Mouse (Mus musculus) activated CD4-positive, CD25-positive, alpha-beta regulatory T cell (primary cell): ENCODE measurements around the gene Ftsj3. TPM values are rescaled to one million over a fixed set of nuclear protein-coding genes. Genes with fewer than 3 reads are reported as not detected.

Experiments used
- polyA plus RNA-seq, 2 experiments: library from polyadenylated mRNA; unstranded; fragments of 100-300 nt; shearing (Covaris generic); gene quantifications; one replicate each; pipeline ENCODE4 v1.2.1; 2017

Ftsj3 gene
- 10 to 100 TPM; 41.8 to 72.1 TPM for polyA plus RNA-seq

DNA sequence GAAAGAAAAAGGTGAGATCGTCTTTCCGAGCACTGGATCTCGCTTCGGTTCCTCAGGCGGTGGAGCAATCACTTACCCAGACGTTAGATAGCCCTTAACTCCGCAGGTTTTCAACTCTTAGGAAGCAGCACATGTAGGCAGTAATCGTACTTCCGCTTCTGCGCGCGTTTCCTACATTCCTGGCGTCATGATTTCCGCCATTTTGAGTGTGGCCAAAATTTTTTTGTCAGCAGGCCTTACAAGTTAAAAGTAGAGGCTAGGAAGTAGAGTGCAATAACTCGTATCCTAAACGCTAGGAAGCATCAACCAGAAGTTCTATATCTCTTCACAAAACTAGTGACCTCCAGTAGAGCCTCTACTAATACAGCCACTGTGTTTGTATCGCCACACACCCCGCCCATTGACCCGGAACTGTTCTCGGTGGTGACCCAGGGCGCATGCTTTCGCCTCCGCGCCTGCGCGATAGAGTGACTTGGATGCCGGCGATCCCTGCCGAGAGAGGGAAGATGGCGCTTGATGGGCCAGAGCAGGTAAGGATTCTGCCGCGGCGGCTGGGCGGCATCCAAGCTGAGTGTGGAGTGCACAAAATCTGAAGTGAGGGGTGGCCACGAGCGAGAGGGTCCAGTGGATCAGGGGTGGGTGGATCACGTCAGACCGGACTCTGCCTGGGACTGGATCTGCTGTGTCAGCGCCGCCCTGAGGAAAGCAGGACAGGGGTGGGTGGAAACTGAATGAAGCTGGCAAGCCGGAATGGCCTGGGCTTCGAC, at the start of gene Ftsj3, which contains the start of gene Psmc5:
Gene Ftsj3 (minus strand): TSS at position 395 of the 767 bp plus-strand sequence.
Gene Psmc5 (plus strand): TSS at position 470 of the 767 bp plus-strand sequence.

DNA sequence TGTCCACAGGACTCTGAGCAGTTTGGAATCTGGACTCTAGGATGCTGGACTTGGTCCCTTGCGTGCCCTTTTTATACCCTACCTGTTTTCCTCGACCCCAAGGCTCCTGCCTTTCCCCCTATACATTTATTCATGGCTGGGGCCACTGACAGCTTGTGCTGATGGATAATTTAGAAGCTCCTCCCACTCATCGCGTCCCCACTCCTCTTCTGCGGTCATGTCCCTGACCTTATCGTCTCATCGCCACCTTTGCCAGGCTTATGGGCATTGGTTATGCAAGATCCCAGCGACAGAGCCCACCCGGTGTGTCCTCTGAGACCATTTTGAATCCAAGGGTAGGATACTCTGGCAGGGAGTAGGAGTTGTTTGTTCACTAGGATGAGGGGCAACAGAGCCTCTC, 45.9 kb upstream of the Ftsj3 start, which contains the start of gene Gh:
Gene Gh (minus strand): TSS at position 101 of the 400 bp plus-strand sequence.

DNA sequence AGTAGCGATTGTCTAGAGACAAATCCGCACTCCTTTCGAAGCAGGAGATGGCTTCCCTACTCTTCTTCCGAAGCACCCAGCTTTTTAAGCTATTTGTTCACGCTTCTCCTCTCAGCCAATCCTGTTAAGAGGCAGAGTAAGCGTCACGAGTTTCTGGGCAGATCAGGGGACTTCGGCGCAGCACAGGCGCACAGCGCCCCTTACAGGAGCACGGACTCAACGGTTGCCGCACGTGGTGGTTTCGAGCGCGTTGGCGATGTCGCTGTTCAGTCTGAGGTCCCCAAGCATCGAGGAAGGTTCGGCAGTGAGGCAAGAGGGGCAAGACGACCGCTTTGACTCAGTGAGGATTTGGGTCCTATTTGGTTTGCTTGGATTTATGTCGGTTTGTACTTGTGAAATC, 20.6 kb upstream of the Ftsj3 start, which contains the start of gene Tcam1:
Gene Tcam1 (plus strand): TSS at position 219 of the 400 bp plus-strand sequence.

DNA sequence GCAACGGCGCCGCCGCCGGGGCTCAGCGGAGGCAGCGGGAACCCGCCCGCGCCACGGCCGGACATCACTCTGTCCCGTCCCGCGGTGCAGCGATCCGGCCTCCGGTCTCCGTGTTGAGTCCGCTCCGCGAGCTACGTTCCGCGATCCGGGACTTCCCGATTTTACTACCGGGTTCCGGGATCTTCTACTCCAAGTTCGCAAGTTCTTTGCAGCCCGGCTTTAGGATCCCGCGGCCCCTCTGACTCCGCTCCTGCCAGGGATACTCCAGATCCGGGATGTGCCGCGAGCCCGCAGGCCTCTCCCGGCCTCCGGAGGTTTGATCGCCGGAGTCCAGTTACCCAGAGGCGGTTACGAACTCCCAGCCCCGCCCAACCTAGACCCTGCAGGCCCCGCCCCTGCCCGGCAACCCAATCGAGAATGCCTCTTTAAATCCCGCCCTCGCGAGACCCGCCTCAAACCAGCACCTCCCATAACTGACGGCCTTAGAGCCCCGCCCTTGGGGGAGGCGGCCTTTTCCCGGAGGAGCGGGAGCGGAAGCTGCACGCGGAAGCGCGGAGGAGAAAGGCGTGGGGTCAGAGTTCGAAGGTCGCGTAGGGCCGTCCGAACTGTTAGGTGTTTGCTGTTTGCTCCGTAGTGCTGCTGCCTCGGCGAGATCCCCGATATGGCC, 16.9 kb upstream of the Ftsj3 start, which contains the start of gene Smarcd2:
Gene Smarcd2 (minus strand): TSS at position 329 of the 667 bp plus-strand sequence.

DNA sequence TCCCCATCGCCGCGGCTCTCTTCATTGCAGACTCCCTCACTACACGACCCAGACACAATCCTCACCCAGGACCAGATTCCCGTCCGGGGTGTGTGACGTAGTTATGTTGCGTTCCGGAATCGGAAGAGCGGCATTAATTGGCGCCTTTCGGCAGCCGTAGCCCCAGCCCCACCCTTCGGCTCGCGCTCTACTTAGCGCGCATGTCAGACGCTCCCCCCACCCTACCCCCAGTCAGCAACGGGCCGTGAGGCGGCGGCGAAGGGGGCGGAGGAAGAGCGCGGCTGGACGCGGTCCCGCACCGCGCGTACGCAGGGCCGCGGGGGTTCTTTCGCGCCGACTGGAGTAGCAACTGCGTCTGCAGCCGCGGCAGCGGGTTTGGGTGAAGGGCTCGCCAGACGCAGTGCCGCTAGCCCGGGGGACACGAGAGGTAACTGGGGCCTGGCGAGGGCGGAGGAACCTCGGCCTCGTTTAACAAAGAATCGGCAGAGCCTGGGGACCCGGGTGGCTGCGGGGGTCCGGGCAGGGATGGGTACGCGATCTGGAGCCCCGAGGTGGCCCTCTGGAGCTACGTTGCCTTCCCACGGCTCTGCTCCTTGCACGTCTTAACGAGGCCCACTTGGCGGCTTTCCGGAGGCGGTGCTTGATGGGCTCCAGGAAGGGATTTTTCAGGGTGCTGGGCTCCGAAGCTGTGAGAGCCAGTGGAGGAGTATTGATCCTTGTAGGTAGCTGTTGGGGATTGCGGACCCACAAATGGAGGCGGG, 39.0 kb downstream of the Ftsj3 start, which contains the start of gene Ddx42:
Gene Ddx42 (plus strand): TSS at position 197 of the 761 bp plus-strand sequence.

DNA sequence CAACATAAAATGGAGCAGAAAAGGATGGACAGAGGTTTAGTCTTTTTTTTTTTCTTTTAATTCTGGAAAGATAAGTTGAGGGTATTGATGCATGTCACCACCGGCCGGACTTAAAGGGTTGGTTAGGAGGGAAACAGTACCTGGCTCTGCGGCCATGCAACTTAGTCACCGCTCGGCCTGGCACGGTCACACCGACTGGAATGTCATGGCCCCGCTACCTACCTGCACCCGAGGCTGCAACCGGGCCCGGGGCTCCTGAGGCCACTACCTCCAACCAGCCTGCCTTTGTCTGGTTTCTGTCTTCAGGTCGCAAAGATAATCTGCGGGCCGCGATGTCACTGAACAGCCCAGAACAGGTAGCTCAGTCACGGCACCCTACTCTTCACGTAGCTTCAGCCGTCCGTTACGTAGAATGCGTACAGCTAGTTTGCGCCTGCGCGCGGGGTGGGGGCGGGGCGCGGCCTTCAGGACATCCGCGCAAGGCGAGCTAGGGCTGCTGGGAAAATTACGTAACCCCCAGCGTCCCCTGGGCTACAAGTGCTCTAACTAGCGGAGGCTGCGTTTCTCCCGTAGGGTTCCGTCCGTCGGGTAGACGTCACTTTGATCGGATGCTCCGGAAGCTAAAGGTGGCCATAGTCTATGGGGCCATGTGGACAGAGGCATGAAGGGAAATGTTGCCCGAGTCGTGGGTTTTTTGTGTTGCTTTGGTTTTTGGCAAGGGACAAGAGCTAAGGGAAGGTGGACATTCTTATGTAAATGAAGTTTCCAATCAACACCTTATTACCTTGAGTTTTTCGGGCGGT, 39.8 kb downstream of the Ftsj3 start, which contains the start of gene Ccdc47:
Gene Ccdc47 (minus strand): TSS at position 418 of the 803 bp plus-strand sequence.

DNA sequence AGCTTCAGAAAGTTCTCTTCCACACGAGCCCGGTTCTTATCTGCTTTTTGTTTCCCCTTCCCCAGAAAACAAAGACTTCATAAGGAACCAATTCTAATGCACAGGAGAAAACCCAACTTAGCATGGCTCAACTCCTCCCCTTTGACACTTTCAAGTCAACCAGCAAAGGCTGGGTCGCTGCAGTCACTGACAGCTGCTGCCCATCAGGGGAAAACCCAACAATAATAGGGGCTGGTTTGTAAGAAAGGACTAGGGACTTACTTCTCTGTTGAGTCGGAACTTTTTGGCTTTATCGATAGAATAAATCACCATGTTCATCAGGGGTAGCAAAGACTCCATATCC, 53.8 kb downstream of the Ftsj3 start, which contains the start of gene Strada:
Gene Strada (minus strand): TSS at position 46 of the 343 bp plus-strand sequence.

Other genes with a start within 250 kb of the Ftsj3 start
- gene Kcnh6, start 248.0 kb downstream of the Ftsj3 start, polyA plus RNA-seq, result under 1 TPM; 0.05 TPM
- 10 to 100 TPM; 51.8 to 78.4 TPM for gene Dcaf7, start 219.2 kb downstream of the Ftsj3 start, polyA plus RNA-seq
- 10 to 100 TPM; 14.3 to 15.8 TPM for gene Taco1, start 190.0 kb downstream of the Ftsj3 start, polyA plus RNA-seq
- gene Map3k3, start 171.5 kb downstream of the Ftsj3 start, polyA plus RNA-seq, result 10 to 100 TPM; 51.2 to 76.6 TPM
- 1 to 10 TPM; 1.3 to 2.4 TPM for gene Gm10840, start 95.2 kb downstream of the Ftsj3 start, polyA plus RNA-seq
- gene Limd2, start 95.2 kb downstream of the Ftsj3 start, polyA plus RNA-seq, result 1,000 to 10,000 TPM; 1,468 to 2,043 TPM
- gene Strada, start 53.9 kb downstream of the Ftsj3 start, polyA plus RNA-seq, result 10 to 100 TPM; 25.7 to 29.6 TPM
- 10 to 100 TPM; 92.0 to 94.0 TPM for gene Ccdc47, start 39.7 kb downstream of the Ftsj3 start, polyA plus RNA-seq
- gene Ddx42, start 39.2 kb downstream of the Ftsj3 start, polyA plus RNA-seq, result 10 to 100 TPM; 68.5 to 81.4 TPM
- gene Psmc5, start 75 bp upstream of the Ftsj3 start, polyA plus RNA-seq, result 100 to 1,000 TPM; 169 to 199 TPM
- 100 to 1,000 TPM; 132 to 161 TPM for gene Smarcd2, start 16.9 kb upstream of the Ftsj3 start, polyA plus RNA-seq
- gene Tcam1, start 20.6 kb upstream of the Ftsj3 start, polyA plus RNA-seq, result under 1 TPM; 0.05 to 0.17 TPM
- gene Gh, start 45.8 kb upstream of the Ftsj3 start, polyA plus RNA-seq, result not detected
- 10 to 100 TPM; 32.3 to 47.4 TPM for gene Cd79b, start 58.7 kb upstream of the Ftsj3 start, polyA plus RNA-seq
- gene Scn4a, start 97.2 kb upstream of the Ftsj3 start, polyA plus RNA-seq, result under 1 TPM; 0.06 to 0.17 TPM
- gene Prr29, start 109.4 kb upstream of the Ftsj3 start, polyA plus RNA-seq, result under 1 TPM; 0.27 to 0.42 TPM
- gene Icam2, start 132.0 kb upstream of the Ftsj3 start, polyA plus RNA-seq, result 10 to 100 TPM; 76.8 to 99.6 TPM
- 10 to 100 TPM in 1 of 2 experiments, 1 to 10 TPM in 1; 3.5 to 10.2 TPM for gene Ern1, start 231.8 kb upstream of the Ftsj3 start, polyA plus RNA-seq